Mouse (Mus musculus) liver, embryonic 14.5 days (tissue): Measurements from ENCODE around the gene Ccdc63.

Experiments
- CTCF ChIP-seq: IDR thresholded peaks from 2 replicates; pipeline ENCODE4 v1.5.1; 2016; ENCODE audit warnings: antibody characterized with exemption, low read depth, control low read depth
- EP300 ChIP-seq: IDR thresholded peaks from 2 replicates; pipeline ENCODE4 v1.6.1; 2016; ENCODE audit warnings: antibody characterized with exemption, low read depth

GRCm38 (mm10) chr5:122145381-122146055 lies 4.9 kb upstream of the Ccdc63 start:
- TF ChIP-seq CTCF (no peak), EP300 (0 out of 2 replicates have a peak, but pooled peaks have one; percentile 31)
